7 mouse cellular contexts compared by ENCODE assay signal in genomic region chr11:78751843-78752203, GRCm38 (mm10). TPM values are rescaled to one million over a fixed set of nuclear protein-coding genes. Genes with fewer than 3 reads are reported as not detected.
DNase-seq lines count a peak whose midpoint lies in the region; ATAC-seq lines count a peak whose summit lies in the region.

No protein-coding gene starts in this region.

- 10% methylated on average over 2 of the region's 2 CpGs for WGBS in forebrain, embryonic 10.5 days
- 12% methylated on average over 2 of the region's 2 CpGs for WGBS in limb, embryonic 13.5 days
- WGBS in stomach, embryonic 15.5 days: 3% methylated on average over 2 of the region's 2 CpGs

- no peaks in the 10 kb centered on the region for H3K9me3 ChIP-seq in megakaryocyte, embryonic 14.5 days
- H3K9me3 ChIP-seq in forebrain, embryonic 10.5 days: no peaks in the 10 kb centered on the region
- H3K9me3 ChIP-seq in limb, embryonic 13.5 days: no peaks in the 10 kb centered on the region
- H3K9me3 ChIP-seq in stomach, embryonic 15.5 days: no peaks in the 10 kb centered on the region

- no peak for DNase-seq in forebrain, embryonic 10.5 days (ENCODE audit: extremely low spot score, low spot score)
- DNase-seq in adrenal gland, postnatal 36 days: no peak
- DNase-seq in spleen, adult 12 weeks (ENCODE audit: low spot score): no peak

- H3K4me3 ChIP-seq in megakaryocyte, embryonic 14.5 days (replicated peaks): peak overlapping the region; percentile 92
- peak overlapping the region; percentile 75 for H3K4me3 ChIP-seq in forebrain, embryonic 10.5 days
- H3K4me3 ChIP-seq in limb, embryonic 13.5 days: peak overlapping the region; percentile 70
- H3K4me3 ChIP-seq in stomach, embryonic 15.5 days (replicated peaks): peak overlapping the region; percentile 73

- peak overlapping the region; percentile 90 for H3K4me2 ChIP-seq in limb, embryonic 13.5 days (replicated peaks)
- H3K4me2 ChIP-seq in stomach, embryonic 15.5 days: peak overlapping the region; percentile 84

- H3K4me1 ChIP-seq in megakaryocyte, embryonic 14.5 days: peaks cover 65% of the 10 kb centered on the region
- H3K4me1 ChIP-seq in forebrain, embryonic 10.5 days: peaks cover 18% of the 10 kb centered on the region
- H3K4me1 ChIP-seq in limb, embryonic 13.5 days: peaks cover 6% of the 10 kb centered on the region
- H3K4me1 ChIP-seq in stomach, embryonic 15.5 days: peaks cover 6% of the 10 kb centered on the region; the same call in 1 of the 2 replicates

- peak overlapping the region; percentile 76; the same call in 1 of the 2 replicates for H3K9ac ChIP-seq in limb, embryonic 13.5 days
- H3K9ac ChIP-seq in stomach, embryonic 15.5 days: peak overlapping the region; percentile 65; the same call in 1 of the 2 replicates

- ATAC-seq in megakaryocyte, adult 5-6 weeks (ENCODE audit: poor library complexity, severe bottlenecking): no peak
- 0 out of 2 replicates have a peak, but pooled peaks have one; percentile 8 for ATAC-seq in limb, embryonic 13.5 days (ENCODE audit: low FRiP score, low read depth)
- ATAC-seq in stomach, embryonic 15.5 days (ENCODE audit: insufficient read depth, low FRiP score, low read depth): no peak

- peak overlapping the region; percentile 91 for H3K27ac ChIP-seq in forebrain, embryonic 10.5 days
- H3K27ac ChIP-seq in limb, embryonic 13.5 days: no peak overlapping the region; the same call in 1 of the 2 replicates
- H3K27ac ChIP-seq in stomach, embryonic 15.5 days: no peak overlapping the region

- H3K36me3 ChIP-seq in megakaryocyte, embryonic 14.5 days (replicated peaks; ENCODE audit: low read length): peaks cover 29% of the 10 kb centered on the region
- H3K36me3 ChIP-seq in forebrain, embryonic 10.5 days (replicated peaks): peaks cover 30% of the 10 kb centered on the region
- peaks cover 11% of the 10 kb centered on the region for H3K36me3 ChIP-seq in limb, embryonic 13.5 days
- H3K36me3 ChIP-seq in stomach, embryonic 15.5 days: 0 out of 2 replicates have a peak, but pooled peaks cover 8% of the 10 kb centered on the region

- no peaks in the 10 kb centered on the region for H3K27me3 ChIP-seq in megakaryocyte, embryonic 14.5 days (replicated peaks)
- no peaks in the 10 kb centered on the region for H3K27me3 ChIP-seq in forebrain, embryonic 10.5 days (ENCODE audit: poor library complexity, severe bottlenecking)
- no peaks in the 10 kb centered on the region for H3K27me3 ChIP-seq in limb, embryonic 13.5 days
- no peaks in the 10 kb centered on the region for H3K27me3 ChIP-seq in stomach, embryonic 15.5 days (replicated peaks)

RNA-seq across cellular contexts. Expression of gene Ccnq, which starts 0.3 kb away (rescaled TPM):
- 17.5 and 51.3 TPM in 2 replicates for polyA plus RNA-seq in megakaryocyte, embryonic 14.5 days (2012; ENCODE audit: insufficient read depth, low replicate concordance)
- total RNA-seq in megakaryocyte, adult 5-6 weeks (2015): 21.3 and 25.6 TPM in 2 replicates
- total RNA-seq in megakaryocyte, adult 5-6 weeks (2017): 15.1 and 22.5 TPM in 2 replicates
- polyA plus RNA-seq in forebrain, embryonic 10.5 days (2016; fragmentation: Nextera tagmentation; extraction: Ambion mirVana): 40.1 and 40.8 TPM in 2 replicates
- 41.0 and 45.2 TPM in 2 replicates for polyA plus RNA-seq in limb, embryonic 13.5 days (2015; fragmentation: Nextera tagmentation; extraction: Ambion mirVana)
- polyA plus RNA-seq in stomach, embryonic 15.5 days (2015; fragmentation: Nextera tagmentation; extraction: Ambion mirVana): 36.9 and 39.3 TPM in 2 replicates
- total RNA-seq in adrenal gland, postnatal 36 days (2021): 10 to 100 TPM; 43.4 to 69.7 TPM

RNA-seq across cellular contexts. Expression of gene Nlk, which starts 54.6 kb away (rescaled TPM):
- 18.4 and 67.9 TPM in 2 replicates for polyA plus RNA-seq in megakaryocyte, embryonic 14.5 days (2012; ENCODE audit: insufficient read depth, low replicate concordance)
- 13.9 and 14.0 TPM in 2 replicates for total RNA-seq in megakaryocyte, adult 5-6 weeks (2015)
- 22.2 and 29.6 TPM in 2 replicates for total RNA-seq in megakaryocyte, adult 5-6 weeks (2017)
- polyA plus RNA-seq in forebrain, embryonic 10.5 days (2016; fragmentation: Nextera tagmentation; extraction: Ambion mirVana): 14.1 and 20.4 TPM in 2 replicates
- polyA plus RNA-seq in limb, embryonic 13.5 days (2015; fragmentation: Nextera tagmentation; extraction: Ambion mirVana): 11.1 and 12.2 TPM in 2 replicates
- polyA plus RNA-seq in stomach, embryonic 15.5 days (2015; fragmentation: Nextera tagmentation; extraction: Ambion mirVana): 9.2 and 11.8 TPM in 2 replicates
- 10 to 100 TPM; 48.6 to 53.6 TPM for total RNA-seq in adrenal gland, postnatal 36 days (2021)
